Mouse (Mus musculus) spleen, adult 2 months (tissue): ENCODE data around the gene Slc39a9.

Experiments used
- CTCF ChIP-seq: fragments of 200-500 bp; IDR thresholded peaks from 2 replicates; pipeline ENCODE4 v1.5.1; 2011; ENCODE audit warnings: mild to moderate bottlenecking, inconsistent platforms; ENCODE audit not compliant: insufficient read depth, insufficient read length, insufficient replicate concordance; ENCODE audit errors: extremely low read depth
- POLR2A ChIP-seq: fragments of 200-500 bp; IDR thresholded peaks from 2 replicates; pipeline ENCODE4 v1.6.1; 2011; ENCODE audit warnings: low read depth, low read length, inconsistent platforms

DNA sequence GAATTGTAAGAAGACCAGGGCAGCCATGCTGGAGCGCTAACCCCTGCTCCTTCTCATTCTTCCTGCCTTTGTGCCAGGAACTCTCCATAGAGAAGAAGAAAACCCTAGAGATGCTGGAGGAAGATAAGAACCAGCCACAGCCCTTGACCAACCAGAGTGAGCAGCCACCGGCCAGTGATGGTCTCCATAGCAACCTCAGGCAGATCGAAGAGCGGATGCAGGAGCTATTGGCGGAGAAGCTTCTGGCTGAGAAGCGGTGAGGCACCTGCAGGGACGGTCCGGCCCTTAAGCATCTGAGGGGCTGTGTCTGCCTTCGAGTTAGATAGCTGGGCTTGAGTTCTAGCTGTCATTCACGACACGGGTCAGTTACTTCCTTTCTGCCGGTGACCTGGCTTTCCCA is 76.8 kb downstream of the Slc39a9 start:
- TF ChIP-seq CTCF (no peak), POLR2A (no peak)
